Mouse (Mus musculus) liver, embryonic 12.5 days (tissue): ENCODE data around the gene Triml2. TPM values are rescaled to one million over a fixed set of nuclear protein-coding genes. Genes with fewer than 3 reads are reported as not detected.

Source experiments
- ATAC-seq: fragments of 200-750 bp; cut with Nextera tagmentation; 2 replicates; pipeline ENCODE4 v1.8.0; 2017; ENCODE audit warnings: moderate number of reproducible peaks, mild to moderate bottlenecking, moderate library complexity
- H3K27ac ChIP-seq: fragments of 300-500 bp; sonication (generic); 2 replicates; pipeline ENCODE4 v1.5.1; 2016; ENCODE audit warnings: mild to moderate bottlenecking
- H3K27me3 ChIP-seq: fragments of 300-500 bp; sonication (generic); replicated peaks from 2 replicates; pipeline ENCODE4 v1.6.1; 2016; ENCODE audit warnings: mild to moderate bottlenecking, moderate library complexity
- H3K36me3 ChIP-seq: fragments of 300-500 bp; sonication (generic); 2 replicates; pipeline ENCODE4 v1.6.1; 2016; ENCODE audit warnings: mild to moderate bottlenecking, moderate library complexity
- H3K4me1 ChIP-seq: fragments of 300-500 bp; sonication (generic); 2 replicates; pipeline ENCODE4 v1.6.1; 2016
- H3K4me2 ChIP-seq: fragments of 300-500 bp; sonication (generic); 2 replicates; pipeline ENCODE4 v1.6.1; 2016; ENCODE audit warnings: mild to moderate bottlenecking, moderate library complexity
- H3K4me3 ChIP-seq: fragments of 300-500 bp; sonication (generic); 2 replicates; pipeline ENCODE4 v1.5.1; 2016; ENCODE audit warnings: mild to moderate bottlenecking, moderate library complexity
- H3K9ac ChIP-seq: fragments of 300-500 bp; sonication (generic); 2 replicates; pipeline ENCODE4 v1.6.1; 2016; ENCODE audit warnings: mild to moderate bottlenecking, moderate library complexity
- H3K9me3 ChIP-seq: fragments of 300-500 bp; sonication (generic); replicated peaks from 2 replicates; pipeline ENCODE4 v1.6.1; 2016; ENCODE audit warnings: mild to moderate bottlenecking, moderate library complexity
- WGBS: fragments of 180-500 bp; shearing (Covaris S2); methylation state at CpG from one replicate; pipeline ENCODE4 v1.1.7; 2016; ENCODE audit not compliant: insufficient replicate concordance; 5-methylcytosine and 5-hydroxymethylcytosine counted together
- polyA plus RNA-seq: library from polyadenylated mRNA; unstranded; fragments of >200 nt; fragmentation: Nextera tagmentation; extraction: Ambion mirVana; gene quantifications from 2 replicates; pipeline ENCODE4 v1.2.1, GENCODE M21; 2016

Triml2 gene
- polyA plus RNA-seq, 1 experiment from 2014 or later, result not detected

DNA sequence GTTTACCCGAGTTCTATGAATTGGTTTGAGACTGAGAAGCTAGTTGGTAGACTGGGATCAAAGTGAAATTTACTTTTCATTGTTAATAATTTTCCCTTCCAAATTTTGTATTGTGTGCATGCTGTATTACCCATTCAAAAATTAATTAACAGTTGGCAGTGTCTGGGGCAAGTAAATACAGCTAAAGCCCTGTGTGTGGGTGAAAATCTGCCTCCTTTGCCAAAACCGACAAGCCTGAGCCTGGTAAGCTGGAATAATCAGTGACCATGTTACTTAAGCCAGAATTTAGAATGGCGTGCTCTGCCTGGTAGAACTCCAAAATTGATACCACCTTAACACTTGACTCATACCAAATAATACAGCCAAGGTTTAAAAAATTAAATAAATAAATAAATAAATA lies 63.0 kb downstream of the Triml2 start:
- Histone ChIP-seq H3K27ac (no peak overlapping the region), H3K4me2 (no peak overlapping the region), H3K9me3 (no peaks in the 10 kb centered on the region), H3K27me3 (no peaks in the 10 kb centered on the region), H3K36me3 (no peaks in the 10 kb centered on the region), H3K9ac (no peak overlapping the region), H3K4me3 (no peak overlapping the region), H3K4me1 (no peaks in the 10 kb centered on the region)
- WGBS, result 63% methylated on average over 3 of the region's 3 CpGs
- ATAC-seq, result no peak

Other genes with a start within 250 kb of the Triml2 start
- gene Triml1, start 39.1 kb upstream of the Triml2 start, polyA plus RNA-seq, result not detected in 2 replicates
- not detected in 2 replicates for gene Zfp42, start 126.4 kb downstream of the Triml2 start, polyA plus RNA-seq